Mouse (Mus musculus) adrenal gland, adult 18-20 months (tissue): ENCODE measurements around the gene Zic1. TPM values are rescaled to one million over a fixed set of nuclear protein-coding genes. Genes with fewer than 3 reads are reported as not detected.

ENCODE experiments used
- DNase-seq, 2 experiments: peaks; one replicate each; pipeline ENCODE4 v3.0.0; 2021 to 2022; ENCODE audit warnings: low spot score in 2 of 2
- total RNA-seq, 2 experiments: library from RNA; stranded (reverse); gene quantifications; 1 replicate in 1 of 2; 2 replicates in 1 of 2; pipeline ENCODE4 v1.2.3; 2021

Gene Zic1
- total RNA-seq, 2 experiments from 2014 or later, result not detected

- DNase-seq, result no peak
These were observed 19.3 kb upstream of the Zic1 start for GRCm38 (mm10) chr9:91384693-91385560.

GRCm38 (mm10) chr9:91384136-91384500 is 18.5 kb upstream of the Zic1 start:
- DNase-seq, result no peak

- DNase-seq, result no peak
These were observed 18.0 kb upstream of the Zic1 start for GRCm38 (mm10) chr9:91383441-91384135.

GRCm38 (mm10) chr9:91382471-91383255 is 17.1 kb upstream of the Zic1 start:
- no peak for DNase-seq

GRCm38 (mm10) chr9:91382111-91382379 is 16.4 kb upstream of the Zic1 start:
- DNase-seq, result no peak

- peak in 1 of 2 experiments; percentile 20 for DNase-seq
These were observed 15.9 kb upstream of the Zic1 start for GRCm38 (mm10) chr9:91381284-91382110.

- DNase-seq, result no peak
These were observed 14.9 kb upstream of the Zic1 start for GRCm38 (mm10) chr9:91380458-91380914.

- no peak for DNase-seq
These were observed 14.3 kb upstream of the Zic1 start for GRCm38 (mm10) chr9:91379781-91380457.

- DNase-seq, result no peak
These were observed 13.7 kb upstream of the Zic1 start for GRCm38 (mm10) chr9:91379300-91379635.

GRCm38 (mm10) chr9:91378411-91379299 is 13.0 kb upstream of the Zic1 start:
- DNase-seq, result no peak

- DNase-seq, result no peak
These were observed 12.2 kb upstream of the Zic1 start for GRCm38 (mm10) chr9:91377873-91378150.

GRCm38 (mm10) chr9:91377036-91377872 is 11.6 kb upstream of the Zic1 start:
- DNase-seq, result no peak

GRCm38 (mm10) chr9:91374665-91375064 is 9.1 kb upstream of the Zic1 start:
- DNase-seq, result no peak

GRCm38 (mm10) chr9:91373811-91374575 is 8.4 kb upstream of the Zic1 start:
- no peak for DNase-seq

GRCm38 (mm10) chr9:91371608-91372007 is 6.0 kb upstream of the Zic1 start:
- no peak for DNase-seq

GRCm38 (mm10) chr9:91371011-91371410 is 5.4 kb upstream of the Zic1 start:
- DNase-seq, result no peak

GRCm38 (mm10) chr9:91370191-91370708 is 4.6 kb upstream of the Zic1 start:
- no peak for DNase-seq
